Mouse (Mus musculus) hindbrain, embryonic 14.5 days (tissue): ENCODE results near the gene Msmp. TPM values are rescaled to one million over a fixed set of nuclear protein-coding genes. Genes with fewer than 3 reads are reported as not detected.
A peak's percentile ranks its signal among the peaks of the same experiment; 100 is the strongest.

ENCODE experiments used
- ATAC-seq: fragments of 200-750 bp; cut with Nextera tagmentation; 2 replicates; pipeline ENCODE4 v1.8.0; 2017; ENCODE audit warnings: moderate number of reproducible peaks, mild to moderate bottlenecking, moderate TSS enrichment, moderate library complexity; ENCODE audit not compliant: low FRiP score
- DNase-seq: peaks from one replicate; pipeline ENCODE4 v3.0.0-alpha.2; 2015; ENCODE audit warnings: low spot score
- H3K27ac ChIP-seq: fragments of 300-500 bp; sonication (generic); 2 replicates; pipeline ENCODE4 v1.5.1; 2014; ENCODE audit warnings: mild to moderate bottlenecking, moderate library complexity
- H3K27me3 ChIP-seq: fragments of 300-500 bp; sonication (generic); 2 replicates; pipeline ENCODE4 v1.6.1; 2014; ENCODE audit warnings: mild to moderate bottlenecking, low read length, mixed read lengths; ENCODE audit not compliant: control insufficient read depth, insufficient read depth
- H3K36me3 ChIP-seq: fragments of 300-500 bp; sonication (generic); replicated peaks from 2 replicates; pipeline ENCODE4 v1.6.1; 2014; ENCODE audit not compliant: control insufficient read depth, insufficient read depth
- H3K4me1 ChIP-seq: fragments of 300-500 bp; sonication (generic); replicated peaks from 2 replicates; pipeline ENCODE4 v1.6.1; 2014; ENCODE audit warnings: antibody characterized with exemption, low read length, mixed read lengths; ENCODE audit not compliant: control insufficient read depth, insufficient read depth
- H3K4me2 ChIP-seq: fragments of 300-500 bp; sonication (generic); replicated peaks from 2 replicates; pipeline ENCODE4 v1.6.1; 2014; ENCODE audit warnings: mild to moderate bottlenecking, moderate library complexity
- H3K4me3 ChIP-seq: fragments of 300-500 bp; sonication (generic); replicated peaks from 2 replicates; pipeline ENCODE4 v1.5.1; 2014; ENCODE audit warnings: mild to moderate bottlenecking, low read length
- H3K9ac ChIP-seq: fragments of 300-500 bp; sonication (generic); 2 replicates; pipeline ENCODE4 v1.6.1; 2014
- H3K9me3 ChIP-seq: fragments of 300-500 bp; sonication (generic); 2 replicates; pipeline ENCODE4 v1.6.1; 2016; ENCODE audit warnings: low read length; ENCODE audit not compliant: control insufficient read depth
- WGBS: fragments of 180-500 bp; shearing (Covaris S2); extraction: QIAGEN DNeasy Blood & Tissue Kit; methylation state at CpG from one replicate; pipeline ENCODE4 v1.1.7; 2014; 5-methylcytosine and 5-hydroxymethylcytosine counted together
- polyA plus RNA-seq: library from polyadenylated mRNA; unstranded; fragments of >200 nt; fragmentation: Nextera tagmentation; extraction: Ambion mirVana; gene quantifications from 2 replicates; pipeline ENCODE4 v1.2.1, GENCODE M21; 2014

The Msmp gene
- 1.0 and 1.9 TPM in 2 replicates for polyA plus RNA-seq

GRCm38 (mm10) chr4:43584444-43585416 is at the start of gene Msmp:
Gene Msmp (minus strand): TSS chr4:43584494.
- Histone ChIP-seq H3K9ac (no peak within 1 kb of the TSS), H3K4me2 (no peak within 1 kb of the TSS), H3K4me3 (no peak within 1 kb of the TSS), H3K27me3 (no peaks in the 10 kb centered on the region), H3K27ac (no peak within 1 kb of the TSS), H3K9me3 (no peaks in the 10 kb centered on the region), H3K36me3 (peaks cover 43% of the 10 kb centered on the region), H3K4me1 (peaks cover 4% of the 10 kb centered on the region; the same call in 1 of the 2 replicates)
- DNase-seq (no peak), ATAC-seq (no peak)
- 73% methylated on average over 12 of the region's 12 CpGs for WGBS

GRCm38 (mm10) chr4:43633736-43634135 is 49.4 kb upstream of the Msmp start:
- Histone ChIP-seq H3K4me3 (no peak overlapping the region), H3K27ac (no peak overlapping the region), H3K27me3 (no peaks in the 10 kb centered on the region), H3K9ac (no peak overlapping the region), H3K9me3 (no peaks in the 10 kb centered on the region), H3K36me3 (no peaks in the 10 kb centered on the region), H3K4me1 (peaks cover 40% of the 10 kb centered on the region), H3K4me2 (0 out of 2 replicates have a peak overlapping the region, but pooled peaks have one; percentile 97)
- ATAC-seq (no peak), DNase-seq (no peak)
- WGBS, result 97% methylated on average over 2 of the region's 2 CpGs

- Histone ChIP-seq H3K9ac (0 out of 2 replicates have a peak overlapping the region, but pooled peaks have one; percentile 94), H3K4me1 (peaks cover 40% of the 10 kb centered on the region), H3K27me3 (no peaks in the 10 kb centered on the region), H3K4me2 (peak overlapping the region; percentile 97), H3K4me3 (no peak overlapping the region), H3K27ac (no peak overlapping the region), H3K36me3 (no peaks in the 10 kb centered on the region), H3K9me3 (no peaks in the 10 kb centered on the region)
- ATAC-seq, result no peak
- WGBS, result 78% methylated on average over 8 of the region's 8 CpGs
- DNase-seq, result no peak
Observed at GRCm38 (mm10) chr4:43633296-43633695, 49.0 kb upstream of the Msmp start.

- peak overlapping the region; percentile 69 for H3K4me3 ChIP-seq
- H3K36me3 ChIP-seq, result no peaks in the 10 kb centered on the region
- H3K9ac ChIP-seq, result peak overlapping the region; percentile 94
- WGBS, result 42% methylated on average over 42 of the region's 42 CpGs
- H3K4me1 ChIP-seq, result peaks cover 40% of the 10 kb centered on the region
- DNase-seq, result no peak
- peak; percentile 18; the same call in 1 of the 2 replicates for ATAC-seq
- H3K27ac ChIP-seq, result peak overlapping the region; percentile 90
- H3K27me3 ChIP-seq, result no peaks in the 10 kb centered on the region
- no peaks in the 10 kb centered on the region for H3K9me3 ChIP-seq
- H3K4me2 ChIP-seq, result peak overlapping the region; percentile 97
Observed at GRCm38 (mm10) chr4:43631956-43632920, 47.9 kb upstream of the Msmp start.

- peak; percentile 51 for DNase-seq
- peak within 1 kb of the TSS; percentile 94 for H3K9ac ChIP-seq
- H3K36me3 ChIP-seq, result no peaks in the 10 kb centered on the region
- peak within 1 kb of the TSS; percentile 97 for H3K4me2 ChIP-seq
- peak within 1 kb of the TSS; percentile 69 for H3K4me3 ChIP-seq
- H3K27me3 ChIP-seq, result no peaks in the 10 kb centered on the region
- WGBS, result 1% methylated on average over 23 of the region's 70 CpGs
- H3K4me1 ChIP-seq, result peaks cover 40% of the 10 kb centered on the region
- peak within 1 kb of the TSS; percentile 90 for H3K27ac ChIP-seq
- H3K9me3 ChIP-seq, result no peaks in the 10 kb centered on the region
- peak; percentile 44 for ATAC-seq
Observed at GRCm38 (mm10) chr4:43631046-43631955, 47.0 kb upstream of the Msmp start, which contains the start of gene Npr2. Gene Npr2 (plus strand): TSS chr4:43631935.

GRCm38 (mm10) chr4:43630671-43631045 is 46.4 kb upstream of the Msmp start:
- Histone ChIP-seq H3K4me2 (peak overlapping the region; percentile 97), H3K9ac (peak overlapping the region; percentile 94), H3K4me1 (peaks cover 40% of the 10 kb centered on the region), H3K4me3 (peak overlapping the region; percentile 69), H3K9me3 (0 out of 2 replicates have a peak, but pooled peaks cover under 1% of the 10 kb centered on the region), H3K36me3 (no peaks in the 10 kb centered on the region), H3K27me3 (no peaks in the 10 kb centered on the region), H3K27ac (peak overlapping the region; percentile 90)
- WGBS, result 17% methylated on average over 5 of the region's 5 CpGs
- peak; percentile 24; the same call in 1 of the 2 replicates for ATAC-seq
- peak; percentile 41 for DNase-seq

- Histone ChIP-seq H3K27ac (peak overlapping the region; percentile 90), H3K4me3 (no peak overlapping the region), H3K36me3 (no peaks in the 10 kb centered on the region), H3K4me1 (peaks cover 40% of the 10 kb centered on the region), H3K9me3 (peaks cover 6% of the 10 kb centered on the region; the same call in 1 of the 2 replicates), H3K4me2 (peak overlapping the region; percentile 97), H3K9ac (peak overlapping the region; percentile 94; the same call in 1 of the 2 replicates), H3K27me3 (no peaks in the 10 kb centered on the region)
- peak; percentile 67 for ATAC-seq
- WGBS, result 1% methylated on average over 5 of the region's 5 CpGs
- peak; percentile 93 for DNase-seq
Observed at GRCm38 (mm10) chr4:43630030-43630581, 45.8 kb upstream of the Msmp start.
